Mouse (Mus musculus) left cerebral cortex, postnatal 4 days (tissue): ENCODE results near the gene Pakap. TPM values are rescaled to one million over a fixed set of nuclear protein-coding genes. Genes with fewer than 3 reads are reported as not detected.

Source experiments
- DNase-seq: peaks from one replicate; pipeline ENCODE4 v3.0.0-alpha.2; 2022
- intact Hi-C: fragments of 180-260 bp; cut with DNase I; formaldehyde crosslinking; loops from one replicate; pipeline ENCODE4 v1.15.1; 2025
- total RNA-seq, 2 experiments: library from RNA; stranded (reverse); gene quantifications; 2 replicates each; pipeline ENCODE4 v1.2.3; 2021

The Pakap gene
- total RNA-seq, 2 experiments from 2014 or later = 12.2 to 15.4 TPM

- no peak for DNase-seq
- intact Hi-C loops = no loop called here
Measured at GRCm38 (mm10) chr4:57822641-57823040, 254.7 kb downstream of the Pakap start.

- DNase-seq = no peak
- intact Hi-C loops = no loop called here
Measured at GRCm38 (mm10) chr4:57824626-57825240, 256.8 kb downstream of the Pakap start.

GRCm38 (mm10) chr4:57826272-57826671 lies 258.3 kb downstream of the Pakap start:
- intact Hi-C loops = no loop called here

GRCm38 (mm10) chr4:57829131-57829530 lies 261.2 kb downstream of the Pakap start:
- DNase-seq = no peak
- intact Hi-C loops = no loop called here

More at GRCm38 (mm10) chr4:57826272-57826671, 258.3 kb downstream of the Pakap start:
- no peak for DNase-seq

- DNase-seq = no peak
- intact Hi-C loops = no loop called here
Measured at GRCm38 (mm10) chr4:57829740-57830139, 261.8 kb downstream of the Pakap start.

- intact Hi-C loops = no loop called here
- no peak for DNase-seq
Measured at GRCm38 (mm10) chr4:57832318-57832717, 264.3 kb downstream of the Pakap start.

GRCm38 (mm10) chr4:57833060-57833459 lies 265.1 kb downstream of the Pakap start:
- intact Hi-C loops = no loop called here
- DNase-seq = no peak

- no peak for DNase-seq
- intact Hi-C loops = no loop called here
Measured at GRCm38 (mm10) chr4:57834141-57834540, 266.2 kb downstream of the Pakap start.

- no peak for DNase-seq
- intact Hi-C loops = no loop called here
Measured at GRCm38 (mm10) chr4:57837089-57837488, 269.1 kb downstream of the Pakap start.

- DNase-seq = no peak
- intact Hi-C loops = no loop called here
Measured at GRCm38 (mm10) chr4:57839343-57839742, 271.4 kb downstream of the Pakap start.

GRCm38 (mm10) chr4:57841911-57842310 lies 273.9 kb downstream of the Pakap start:
- DNase-seq = no peak
- intact Hi-C loops = no loop called here

- intact Hi-C loops = no loop called here
- DNase-seq = no peak
Measured at GRCm38 (mm10) chr4:57842472-57843305, 274.7 kb downstream of the Pakap start.

GRCm38 (mm10) chr4:57845031-57845431 lies 277.1 kb downstream of the Pakap start:
- peak; percentile 36 for DNase-seq
- intact Hi-C loops = no loop called here

- no peak for DNase-seq
- intact Hi-C loops = no loop called here
Measured at GRCm38 (mm10) chr4:57845541-57846210, 277.7 kb downstream of the Pakap start.

- no peak for DNase-seq
- intact Hi-C loops = no loop called here
Measured at GRCm38 (mm10) chr4:57846381-57846990, 278.5 kb downstream of the Pakap start.

GRCm38 (mm10) chr4:57846991-57847422 lies 279.0 kb downstream of the Pakap start:
- intact Hi-C loops = no loop called here
- DNase-seq = peak; percentile 7

- no peak for DNase-seq
- intact Hi-C loops = no loop called here
Measured at GRCm38 (mm10) chr4:57847676-57848075, 279.7 kb downstream of the Pakap start.

GRCm38 (mm10) chr4:57849465-57849864 lies 281.5 kb downstream of the Pakap start:
- DNase-seq = no peak
- intact Hi-C loops = no loop called here

- no peak for DNase-seq
- intact Hi-C loops = no loop called here
Measured at GRCm38 (mm10) chr4:57851731-57852130, 283.8 kb downstream of the Pakap start.

- intact Hi-C loops = no loop called here
- DNase-seq = no peak
Measured at GRCm38 (mm10) chr4:57852461-57853040, 284.6 kb downstream of the Pakap start.

- no peak for DNase-seq
- intact Hi-C loops = no loop called here
Measured at GRCm38 (mm10) chr4:57854181-57854580, 286.2 kb downstream of the Pakap start.
